Comparison of ENCODE assay signal across 12 mouse cellular contexts in the genomic region with DNA sequence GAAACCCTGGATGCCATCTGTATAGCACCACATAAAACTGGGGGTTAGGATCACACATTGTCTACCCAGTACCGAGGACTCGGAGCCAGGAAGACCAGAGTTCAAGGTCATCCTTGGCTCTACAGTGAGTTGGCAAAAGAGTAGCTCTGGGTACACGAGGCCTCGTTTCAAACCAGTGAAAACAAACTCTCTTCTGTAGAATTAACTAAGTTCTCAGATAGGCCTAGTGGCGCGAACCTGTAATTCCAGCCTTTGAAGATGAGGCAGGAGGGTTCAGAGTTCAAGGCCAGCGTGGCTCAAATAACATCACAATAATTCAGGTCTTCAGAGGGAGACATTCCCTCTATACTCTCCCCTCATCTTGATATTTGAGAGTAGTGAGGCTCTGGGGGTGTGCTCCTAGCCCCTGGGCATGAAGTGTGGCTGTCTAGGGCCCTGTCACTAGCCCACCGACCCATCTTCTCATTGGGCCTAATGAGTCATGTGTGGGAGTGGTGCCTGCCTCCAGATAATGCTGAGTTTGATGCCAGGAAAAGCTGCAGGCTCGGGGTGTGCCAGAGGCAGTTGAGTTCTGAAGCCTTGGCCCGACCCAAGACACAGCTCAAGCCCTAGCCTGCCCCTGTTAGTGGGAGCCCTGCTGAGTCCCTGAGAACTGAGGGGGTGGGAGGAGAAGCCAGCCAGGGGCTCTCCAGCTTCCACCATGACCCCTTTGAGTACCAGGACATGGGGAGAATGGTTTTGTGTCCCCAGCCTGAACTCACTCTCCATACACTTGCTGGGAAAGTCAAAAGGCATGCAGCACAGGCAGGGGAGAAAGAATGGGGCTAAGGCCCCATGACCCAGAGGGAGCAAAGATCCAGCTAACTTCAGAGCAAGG. TPM values are rescaled to one million over a fixed set of nuclear protein-coding genes. Genes with fewer than 3 reads are reported as not detected.
DNase-seq lines count a peak whose midpoint lies in the region; ATAC-seq and TF ChIP-seq lines count a peak whose summit lies in the region.
"Had no signal": no experiment of that assay in that cellular context is flagged by ENCODE, and none has a peak within 500 bp of the region (broad histone marks: within the 10 kb centered on the region; RNA-seq: fewer than 3 reads in every experiment).

No protein-coding gene starts in this region.

- peak overlapping the region; percentile 39; the same call in 1 of the 2 replicates for H3K27ac ChIP-seq in kidney, embryonic 14.5 days (ENCODE audit: low read depth, low read length)
- peak overlapping the region; percentile 13 for H3K27ac ChIP-seq in ES-E14 (ENCODE audit: insufficient read depth, low read depth, low read length, poor library complexity, severe bottlenecking)
- H3K27ac ChIP-seq in bone marrow, adult 2 months (ENCODE audit: control insufficient read depth, insufficient read depth, low read depth, low read length, poor library complexity), result peak overlapping the region; percentile 79; the same call in 1 of the 2 replicates
- H3K27ac ChIP-seq in liver, embryonic 14.5 days, result peak overlapping the region; percentile 61
- H3K27ac ChIP-seq: neural tube, embryonic 13.5 days had no signal

- no peak for DNase-seq in kidney, adult 11 months
- no peak for DNase-seq in ES-E14 (ENCODE audit: low read depth, low spot score)
- no peak for DNase-seq in liver, embryonic 14.5 days (ENCODE audit: low read depth in 3 of 3, low spot score in 3 of 3)
- DNase-seq in retina, postnatal 1 day, result no peak
- DNase-seq in left cerebral cortex, adult 18-20 months (ENCODE audit: low spot score in 2 of 2), result no peak
- DNase-seq: cerebellum, adult 11 months had no signal

- peaks cover 23% of the 10 kb centered on the region; the same call in 1 of the 2 replicates for H3K4me1 ChIP-seq in kidney, embryonic 14.5 days (ENCODE audit: control insufficient read depth, insufficient read depth, low read length)
- H3K4me1 ChIP-seq in ES-E14 (ENCODE audit: control insufficient read depth in 2 of 2, insufficient read depth in 2 of 2, low read length in 2 of 2, poor library complexity in 1 of 2), result peaks cover 2 to 27% of the 10 kb centered on the region in 2 experiments; a peak in 2 of 4 replicates
- peaks cover 5% of the 10 kb centered on the region for H3K4me1 ChIP-seq in bone marrow, adult 2 months (ENCODE audit: control insufficient read depth, insufficient read depth, low read length)
- H3K4me1 ChIP-seq in liver, embryonic 14.5 days (replicated peaks; ENCODE audit: control insufficient read depth in 2 of 2, insufficient read depth in 2 of 2, low read length in 1 of 2), result peaks cover 15 to 50% of the 10 kb centered on the region in 2 experiments

- no peak overlapping the region for H3K9ac ChIP-seq in kidney, embryonic 14.5 days (ENCODE audit: low read depth, low read length)
- no peak overlapping the region for H3K9ac ChIP-seq in ES-E14 (ENCODE audit: insufficient read depth, low read depth, low read length, poor library complexity, severe bottlenecking)
- no peak overlapping the region; the same call in 1 of the 2 replicates for H3K9ac ChIP-seq in liver, embryonic 14.5 days (replicated peaks)
- H3K9ac ChIP-seq: neural tube, embryonic 13.5 days had no signal

- no peak for TF ChIP-seq CTCF in bone marrow, adult 2 months (IDR thresholded peaks at IDR 0.05; ENCODE audit: control insufficient read depth, insufficient read depth, low read length)
- no peak for TF ChIP-seq CTCF in liver, embryonic 14.5 days (IDR thresholded peaks at IDR 0.05; ENCODE audit: low read depth)

- ATAC-seq in kidney, embryonic 14.5 days (ENCODE audit: low FRiP score, low TSS enrichment), result no peak
- ATAC-seq in liver, embryonic 14.5 days (ENCODE audit: insufficient read depth), result no peak

- no peak overlapping the region for H3K4me2 ChIP-seq in kidney, embryonic 14.5 days (replicated peaks; ENCODE audit: low read depth, low read length)
- H3K4me2 ChIP-seq in liver, embryonic 14.5 days (ENCODE audit: low read depth), result peak overlapping the region; percentile 38
- H3K4me2 ChIP-seq: neural tube, embryonic 13.5 days had no signal

- no peak for TF ChIP-seq EP300 in liver, embryonic 14.5 days (IDR thresholded peaks at IDR 0.05; ENCODE audit: low read depth)

- no peak overlapping the region for H3K4me3 ChIP-seq in kidney, embryonic 14.5 days (ENCODE audit: low read length)
- no peak overlapping the region for H3K4me3 ChIP-seq in ES-E14 (ENCODE audit: insufficient read depth in 1 of 2, low read depth in 1 of 2, low read length in 2 of 2, poor library complexity in 1 of 2, severe bottlenecking in 1 of 2)
- H3K4me3 ChIP-seq in bone marrow, adult 2 months (replicated peaks; ENCODE audit: control insufficient read depth, low read depth, low read length), result no peak overlapping the region
- H3K4me3 ChIP-seq in liver, embryonic 14.5 days (ENCODE audit: insufficient read depth in 1 of 2, low read depth in 2 of 2, low read length in 2 of 2), result no peak overlapping the region
- H3K4me3 ChIP-seq: neural tube, embryonic 13.5 days had no signal

- WGBS in kidney, embryonic 14.5 days, result 72% methylated on average over 10 of the region's 10 CpGs
- 72% methylated on average over 10 of the region's 10 CpGs for WGBS in bone marrow, adult 2 months
- 48% methylated on average over 10 of the region's 10 CpGs for WGBS in liver, embryonic 14.5 days (ENCODE audit: insufficient replicate concordance)

- H3K36me3 ChIP-seq in kidney, embryonic 14.5 days (ENCODE audit: control insufficient read depth, insufficient read depth, low read length), result no peaks in the 10 kb centered on the region
- peaks cover 17% of the 10 kb centered on the region for H3K36me3 ChIP-seq in ES-E14 (ENCODE audit: control insufficient read depth, insufficient read depth, low read length, poor library complexity, severe bottlenecking)
- peaks cover 4% of the 10 kb centered on the region for H3K36me3 ChIP-seq in liver, embryonic 14.5 days (replicated peaks; ENCODE audit: control insufficient read depth, insufficient read depth, low read depth)

- TF ChIP-seq POLR2A in bone marrow, adult 2 months (IDR thresholded peaks at IDR 0.05; ENCODE audit: borderline replicate concordance, control insufficient read depth, low read depth, low read length), result no peak

- H3K27me3 ChIP-seq in kidney, embryonic 14.5 days (ENCODE audit: control insufficient read depth, insufficient read depth, low read length), result no peaks in the 10 kb centered on the region
- H3K27me3 ChIP-seq in liver, embryonic 14.5 days (ENCODE audit: control insufficient read depth, insufficient read depth, low read length), result no peaks in the 10 kb centered on the region

- in situ Hi-C loops in ES-E14 (cut with MboI; ENCODE audit: low sequenced_read_pairs in 2 of 2, unreplicated experiment in 2 of 2), result no loop called here

- no peaks in the 10 kb centered on the region for H3K9me3 ChIP-seq in kidney, embryonic 14.5 days (ENCODE audit: control insufficient read depth, low read length)
- no peaks in the 10 kb centered on the region for H3K9me3 ChIP-seq in ES-E14 (ENCODE audit: control insufficient read depth, insufficient read depth, low read depth, low read length)
- H3K9me3 ChIP-seq in liver, embryonic 14.5 days (ENCODE audit: control insufficient read depth, low read length), result no peaks in the 10 kb centered on the region
- H3K9me3 ChIP-seq: neural tube, embryonic 13.5 days had no signal

TF ChIP-seq in ES-E14, 5 proteins besides CTCF, POLR2A, EP300 and RAD21 (continues in another document):
- TF ChIP-seq ZC3H11A (IDR thresholded peaks at IDR 0.05; ENCODE audit: borderline replicate concordance, low read depth, low read length) (no peak), CHD2 (IDR thresholded peaks at IDR 0.05; ENCODE audit: low read depth, low read length) (no peak)

RNA-seq across cellular contexts. Expression of a gene that starts 2.1 kb away (rescaled TPM):
- 8.4 and 13.1 TPM in 2 replicates for polyA plus RNA-seq in kidney, embryonic 14.5 days (2014; fragmentation: Nextera tagmentation; extraction: Ambion mirVana)
- total RNA-seq in ES-E14 (2012; rRNA removed), result 72.3 and 106 TPM in 2 replicates
- 48.3 and 137 TPM in 2 replicates for polyA plus RNA-seq in bone marrow, adult 2 months (2011; ENCODE audit: insufficient read depth, insufficient read length, low replicate concordance, missing spikeins)
- polyA plus RNA-seq in liver, embryonic 14.5 days (2012; rRNA removed), result 203 and 204 TPM in 2 replicates
- polyA plus RNA-seq in liver, embryonic 14.5 days (2014; fragmentation: Nextera tagmentation; extraction: Ambion mirVana), result 390 TPM in 2 replicates
- total RNA-seq in left cerebral cortex, adult 18-20 months (2021), result 1 to 10 TPM; 3.9 to 5.3 TPM

RNA-seq across cellular contexts. Expression of a gene that starts 4.4 kb away (rescaled TPM):
- 175 and 184 TPM in 2 replicates for polyA plus RNA-seq in kidney, embryonic 14.5 days (2014; fragmentation: Nextera tagmentation; extraction: Ambion mirVana)
- 683 and 2,144 TPM in 2 replicates for total RNA-seq in ES-E14 (2012; rRNA removed)
- 205 and 422 TPM in 2 replicates for polyA plus RNA-seq in bone marrow, adult 2 months (2011; ENCODE audit: insufficient read depth, insufficient read length, low replicate concordance, missing spikeins)
- polyA plus RNA-seq in liver, embryonic 14.5 days (2012; rRNA removed), result 1,802 and 2,400 TPM in 2 replicates
- 1,630 and 1,854 TPM in 2 replicates for polyA plus RNA-seq in liver, embryonic 14.5 days (2014; fragmentation: Nextera tagmentation; extraction: Ambion mirVana)
- 1,000 to 10,000 TPM; 1,855 to 2,066 TPM for total RNA-seq in left cerebral cortex, adult 18-20 months (2021)

RNA-seq across cellular contexts. Expression of a gene that starts 13.3 kb away (rescaled TPM):
- 0.81 TPM in 1 of 2 replicates, not detected in the other for polyA plus RNA-seq in kidney, embryonic 14.5 days (2014; fragmentation: Nextera tagmentation; extraction: Ambion mirVana)
- total RNA-seq in ES-E14 (2012; rRNA removed), result 0.27 and 0.48 TPM in 2 replicates
- polyA plus RNA-seq in bone marrow, adult 2 months (2011; ENCODE audit: insufficient read depth, insufficient read length, low replicate concordance, missing spikeins), result 3.6 and 18.7 TPM in 2 replicates
- polyA plus RNA-seq in liver, embryonic 14.5 days (2012; rRNA removed), result 90.9 and 154 TPM in 2 replicates
- polyA plus RNA-seq in liver, embryonic 14.5 days (2014; fragmentation: Nextera tagmentation; extraction: Ambion mirVana), result 181 and 200 TPM in 2 replicates
- total RNA-seq in left cerebral cortex, adult 18-20 months (2021), result not detected

RNA-seq across cellular contexts. Expression of a gene that starts 13.4 kb away (rescaled TPM):
- not detected in 2 replicates for polyA plus RNA-seq in kidney, embryonic 14.5 days (2014; fragmentation: Nextera tagmentation; extraction: Ambion mirVana)
- total RNA-seq in ES-E14 (2012; rRNA removed), result 0.48 TPM in 1 of 2 replicates, not detected in the other
- 7.6 TPM in 1 of 2 replicates, not detected in the other for polyA plus RNA-seq in bone marrow, adult 2 months (2011; ENCODE audit: insufficient read depth, insufficient read length, low replicate concordance, missing spikeins)
- 3.3 and 5.1 TPM in 2 replicates for polyA plus RNA-seq in liver, embryonic 14.5 days (2012; rRNA removed)
- 29.0 and 48.5 TPM in 2 replicates for polyA plus RNA-seq in liver, embryonic 14.5 days (2014; fragmentation: Nextera tagmentation; extraction: Ambion mirVana)
- not detected for total RNA-seq in left cerebral cortex, adult 18-20 months (2021)
- total RNA-seq: gastrocnemius, postnatal 4 days had no signal
- polyA plus RNA-seq: lung, adult 2 months; neural tube, embryonic 13.5 days; urinary bladder, adult 2 months had no signal

RNA-seq across cellular contexts. Expression of a gene that starts 16.8 kb away (rescaled TPM):
- 1.0 and 1.2 TPM in 2 replicates for polyA plus RNA-seq in kidney, embryonic 14.5 days (2014; fragmentation: Nextera tagmentation; extraction: Ambion mirVana)
- total RNA-seq in ES-E14 (2012; rRNA removed), result not detected in 2 replicates
- polyA plus RNA-seq in bone marrow, adult 2 months (2011; ENCODE audit: insufficient read depth, insufficient read length, low replicate concordance, missing spikeins), result 13.2 TPM in 1 of 2 replicates, not detected in the other
- polyA plus RNA-seq in liver, embryonic 14.5 days (2012; rRNA removed), result 494 and 507 TPM in 2 replicates
- polyA plus RNA-seq in liver, embryonic 14.5 days (2014; fragmentation: Nextera tagmentation; extraction: Ambion mirVana), result 990 and 1,023 TPM in 2 replicates
- total RNA-seq in left cerebral cortex, adult 18-20 months (2021), result not detected

Comparison
In these comparisons a context has a peak if more than half of its experiments do, and no peak if none do; other contexts are left out.
1. H3K27ac ChIP-seq: peak in every context shown above with its lines; median percentile 79 in bone marrow, adult 2 months; 61 in liver, embryonic 14.5 days; 39 in kidney, embryonic 14.5 days; 13 in ES-E14.